Mouse (Mus musculus) layer of hippocampus, adult 8-10 months (tissue): ENCODE measurements around the gene Gm21310. TPM values are rescaled to one million over a fixed set of nuclear protein-coding genes. Genes with fewer than 3 reads are reported as not detected.
"Not testable (repeated sequence)": the region's sequence is repeated elsewhere in the genome, so short reads cannot be mapped to it uniquely, and the experiment has no call there.

Source experiments
- DNase-seq, 2 experiments: peaks; one replicate each; pipeline ENCODE4 v3.0.0; 2022; ENCODE audit warnings: low spot score in 2 of 2
- total RNA-seq, 4 experiments: library from RNA; stranded (reverse); gene quantifications; 2 replicates each; pipeline ENCODE4 v1.2.4; 2022

The Gm21310 gene
- total RNA-seq, result not detected

- not testable (repeated sequence) for DNase-seq
These were observed at the start of gene Gm21310 for GRCm38 (mm10) chrY:10147083-10147482. Gene Gm21310, minus strand, starts transcription at chrY:10147183.

Other genes with a start within 250 kb of the Gm21310 start
- not detected for gene Gm20834, start 177.4 kb upstream of the Gm21310 start, total RNA-seq